Mouse (Mus musculus): ENCODE measurements around the gene Spryd4. TPM values are rescaled to one million over a fixed set of nuclear protein-coding genes. Genes with fewer than 3 reads are reported as not detected.
"Not testable (repeated sequence)": the region's sequence is repeated elsewhere in the genome, so short reads cannot be mapped to it uniquely, and the experiment has no call there.

Spryd4 gene
- 21.8 TPM for polyA plus RNA-seq (2012; fragmentation: generic; extraction: Trizol)

- peak within 1 kb of the TSS; percentile 14 for H3ac ChIP-seq (ENCODE audit: control insufficient read depth, insufficient read length)
- no peaks in the 10 kb centered on the region for H3K36me3 ChIP-seq (ENCODE audit: control insufficient read depth, insufficient read depth)
- H3K4me3 ChIP-seq, result peak within 1 kb of the TSS; percentile 79
- no peaks in the 10 kb centered on the region for H3K79me2 ChIP-seq (ENCODE audit: control insufficient read depth, insufficient read depth)
- peak within 1 kb of the TSS; percentile 74 for H3K4me2 ChIP-seq (ENCODE audit: low read depth)
- no peaks in the 10 kb centered on the region for H3K27me3 ChIP-seq (ENCODE audit: control insufficient read depth, insufficient read depth, insufficient read length)
- peak; percentile 99 for TF ChIP-seq USF1 (IDR thresholded peaks at IDR 0.05; ENCODE audit: low read depth)
- TF ChIP-seq TCF3 (IDR thresholded peaks at IDR 0.05; ENCODE audit: insufficient read length, low read depth), result no peak
- TF ChIP-seq TCF12 (IDR thresholded peaks at IDR 0.05; ENCODE audit: insufficient read depth, poor library complexity, severe bottlenecking), result no peak
- TF ChIP-seq POLR2A (IDR thresholded peaks at IDR 0.05; ENCODE audit: insufficient read length, low read depth), result peak; percentile 98
- no peak for TF ChIP-seq SRF (IDR thresholded peaks at IDR 0.05; ENCODE audit: control insufficient read depth, insufficient read length, low read depth)
- peak; percentile 41 for TF ChIP-seq REST (IDR thresholded peaks at IDR 0.05; ENCODE audit: insufficient read depth, insufficient read length)
- TF ChIP-seq MAX (IDR thresholded peaks at IDR 0.05; ENCODE audit: low read depth), result peak; percentile 27
- TF ChIP-seq CEBPB (IDR thresholded peaks at IDR 0.05; ENCODE audit: insufficient read depth, poor library complexity, severe bottlenecking), result no peak
- no peak for TF ChIP-seq E2F4 (IDR thresholded peaks at IDR 0.05; ENCODE audit: insufficient read depth)
- peak; percentile 92 for TF ChIP-seq POLR2AphosphoS2 (IDR thresholded peaks at IDR 0.05; ENCODE audit: insufficient read length, low read depth)
- TF ChIP-seq MYOG (IDR thresholded peaks at IDR 0.05; ENCODE audit: control insufficient read depth in 1 of 3, insufficient read depth in 1 of 3, insufficient read length in 2 of 3, low read depth in 2 of 3), result peak in 2 of 3 experiments; percentile 18 to 43
- peak in 1 of 3 experiments; percentile 24 for TF ChIP-seq MYOD1 (IDR thresholded peaks at IDR 0.05; ENCODE audit: control insufficient read depth in 1 of 3, insufficient read length in 2 of 3, low read depth in 2 of 3)
Observed at GRCm38 (mm10) chr10:128211390-128212108, at the start of gene Spryd4. Spryd4 (minus strand) TSS chr10:128211807.

GRCm38 (mm10) chr10:128260376-128260775 lies 48.8 kb upstream of the Spryd4 start:
- H3K4me2 ChIP-seq (ENCODE audit: low read depth); H3K27me3 ChIP-seq (ENCODE audit: control insufficient read depth, insufficient read depth, insufficient read length); H3ac ChIP-seq (ENCODE audit: control insufficient read depth, insufficient read length); H3K36me3 ChIP-seq (ENCODE audit: control insufficient read depth, insufficient read depth); H3K79me2 ChIP-seq (ENCODE audit: control insufficient read depth, insufficient read depth); H3K4me3 ChIP-seq: not testable (repeated sequence)

GRCm38 (mm10) chr10:128259946-128260345 lies 48.3 kb upstream of the Spryd4 start:
- TF ChIP-seq E2F4 (IDR thresholded peaks at IDR 0.05; ENCODE audit: insufficient read depth) (no peak), TCF3 (IDR thresholded peaks at IDR 0.05; ENCODE audit: insufficient read length, low read depth) (no peak), REST (IDR thresholded peaks at IDR 0.05; ENCODE audit: insufficient read depth, insufficient read length) (no peak), POLR2A (IDR thresholded peaks at IDR 0.05; ENCODE audit: insufficient read length, low read depth) (no peak)
- Histone ChIP-seq H3ac (ENCODE audit: control insufficient read depth, insufficient read length) (no peak overlapping the region), H3K36me3 (ENCODE audit: control insufficient read depth, insufficient read depth) (no peaks in the 10 kb centered on the region), H3K4me2 (ENCODE audit: low read depth) (no peak overlapping the region), H3K79me2 (ENCODE audit: control insufficient read depth, insufficient read depth) (no peaks in the 10 kb centered on the region), H3K27me3 (ENCODE audit: control insufficient read depth, insufficient read depth, insufficient read length) (no peaks in the 10 kb centered on the region), H3K4me3 (no peak overlapping the region)

- Histone ChIP-seq H3K27me3 (ENCODE audit: control insufficient read depth, insufficient read depth, insufficient read length) (no peaks in the 10 kb centered on the region), H3K36me3 (ENCODE audit: control insufficient read depth, insufficient read depth) (no peaks in the 10 kb centered on the region), H3K4me2 (ENCODE audit: low read depth) (no peak overlapping the region), H3K79me2 (ENCODE audit: control insufficient read depth, insufficient read depth) (no peaks in the 10 kb centered on the region), H3ac (ENCODE audit: control insufficient read depth, insufficient read length) (no peak overlapping the region), H3K4me3 (no peak overlapping the region)
- peak in 2 of 3 experiments; percentile 43 to 79 for TF ChIP-seq MYOG (IDR thresholded peaks at IDR 0.05; ENCODE audit: control insufficient read depth in 1 of 3, insufficient read depth in 1 of 3, insufficient read length in 2 of 3, low read depth in 2 of 3)
- no peak for TF ChIP-seq E2F4 (IDR thresholded peaks at IDR 0.05; ENCODE audit: insufficient read depth)
- peak; percentile 6 to 69 (median 32) for TF ChIP-seq MYOD1 (IDR thresholded peaks at IDR 0.05; ENCODE audit: control insufficient read depth in 1 of 3, insufficient read length in 2 of 3, low read depth in 2 of 3)
Observed at GRCm38 (mm10) chr10:128258953-128259352, 47.3 kb upstream of the Spryd4 start.

GRCm38 (mm10) chr10:128256328-128256727 lies 44.7 kb upstream of the Spryd4 start:
- H3K4me2 ChIP-seq (ENCODE audit: low read depth), result peak overlapping the region; percentile 56
- no peaks in the 10 kb centered on the region for H3K36me3 ChIP-seq (ENCODE audit: control insufficient read depth, insufficient read depth)
- H3K79me2 ChIP-seq (ENCODE audit: control insufficient read depth, insufficient read depth), result no peaks in the 10 kb centered on the region
- no peaks in the 10 kb centered on the region for H3K27me3 ChIP-seq (ENCODE audit: control insufficient read depth, insufficient read depth, insufficient read length)
- no peak overlapping the region for H3ac ChIP-seq (ENCODE audit: control insufficient read depth, insufficient read length)
- TF ChIP-seq E2F4 (IDR thresholded peaks at IDR 0.05; ENCODE audit: insufficient read depth), result no peak
- no peak for TF ChIP-seq TCF12 (IDR thresholded peaks at IDR 0.05; ENCODE audit: insufficient read depth, poor library complexity, severe bottlenecking)
- no peak for TF ChIP-seq REST (IDR thresholded peaks at IDR 0.05; ENCODE audit: insufficient read depth, insufficient read length)
- TF ChIP-seq USF1 (IDR thresholded peaks at IDR 0.05; ENCODE audit: low read depth), result no peak
- no peak for TF ChIP-seq MYOD1 (IDR thresholded peaks at IDR 0.05; ENCODE audit: control insufficient read depth in 1 of 3, insufficient read length in 2 of 3, low read depth in 2 of 3)
- TF ChIP-seq POLR2A (IDR thresholded peaks at IDR 0.05; ENCODE audit: insufficient read length, low read depth), result no peak
- TF ChIP-seq POLR2AphosphoS2 (IDR thresholded peaks at IDR 0.05; ENCODE audit: insufficient read length, low read depth), result no peak
- no peak for TF ChIP-seq MYOG (IDR thresholded peaks at IDR 0.05; ENCODE audit: control insufficient read depth in 1 of 3, insufficient read depth in 1 of 3, insufficient read length in 2 of 3, low read depth in 2 of 3)
- no peak for TF ChIP-seq TCF3 (IDR thresholded peaks at IDR 0.05; ENCODE audit: insufficient read length, low read depth)
- no peak for TF ChIP-seq SRF (IDR thresholded peaks at IDR 0.05; ENCODE audit: control insufficient read depth, insufficient read length, low read depth)
- TF ChIP-seq CEBPB (IDR thresholded peaks at IDR 0.05; ENCODE audit: insufficient read depth, poor library complexity, severe bottlenecking), result no peak
- TF ChIP-seq MAX (IDR thresholded peaks at IDR 0.05; ENCODE audit: low read depth), result no peak
- H3K4me3 ChIP-seq, result no peak overlapping the region

All from myocyte (in vitro differentiated cells).